Mouse (Mus musculus): ENCODE measurements around the gene Crb1. TPM values are rescaled to one million over a fixed set of nuclear protein-coding genes. Genes with fewer than 3 reads are reported as not detected.

The Crb1 gene
- polyA plus RNA-seq, 1 experiment: 0.08 TPM

DNA sequence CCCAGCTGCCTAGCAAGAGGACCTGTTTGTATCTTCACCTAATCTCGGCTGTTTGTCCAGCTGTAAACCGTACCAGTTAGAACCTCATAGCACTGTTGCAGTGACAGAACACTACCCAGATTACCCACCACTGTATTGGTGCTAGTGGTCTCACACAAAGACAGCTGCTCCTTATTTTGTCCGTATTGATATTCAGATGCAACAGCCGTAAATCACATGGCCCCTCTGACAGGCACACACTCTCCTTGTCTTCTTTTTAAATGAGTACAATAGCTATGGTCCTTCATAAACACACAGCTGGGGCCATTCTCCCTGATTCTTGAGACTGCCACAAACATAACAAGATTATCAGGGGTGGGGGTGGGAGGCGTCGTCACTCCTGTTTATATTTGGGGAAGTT lies 1.0 kb downstream of the Crb1 start:
- H3K36me3 ChIP-seq (ENCODE audit: control insufficient read depth, insufficient read depth): no peaks in the 10 kb centered on the region
- no peak for TF ChIP-seq MYOD1 (IDR thresholded peaks at IDR 0.05; ENCODE audit: control insufficient read depth in 1 of 3, insufficient read length in 2 of 3, low read depth in 2 of 3)
- no peak for TF ChIP-seq POLR2A (IDR thresholded peaks at IDR 0.05; ENCODE audit: insufficient read length, low read depth)
- TF ChIP-seq MYOG (IDR thresholded peaks at IDR 0.05; ENCODE audit: control insufficient read depth in 1 of 3, insufficient read depth in 1 of 3, insufficient read length in 2 of 3, low read depth in 2 of 3): no peak
- H3K4me2 ChIP-seq (ENCODE audit: low read depth): no peak overlapping the region
- H3K79me2 ChIP-seq (ENCODE audit: control insufficient read depth, insufficient read depth): no peaks in the 10 kb centered on the region
- no peaks in the 10 kb centered on the region for H3K27me3 ChIP-seq (ENCODE audit: control insufficient read depth, insufficient read depth, insufficient read length)
- H3ac ChIP-seq (ENCODE audit: control insufficient read depth, insufficient read length): no peak overlapping the region
- H3K4me3 ChIP-seq: no peak overlapping the region

- no peak overlapping the region for H3ac ChIP-seq (ENCODE audit: control insufficient read depth, insufficient read length)
- no peak overlapping the region for H3K4me2 ChIP-seq (ENCODE audit: low read depth)
- no peaks in the 10 kb centered on the region for H3K36me3 ChIP-seq (ENCODE audit: control insufficient read depth, insufficient read depth)
- no peak for TF ChIP-seq USF1 (IDR thresholded peaks at IDR 0.05; ENCODE audit: low read depth)
- TF ChIP-seq TCF3 (IDR thresholded peaks at IDR 0.05; ENCODE audit: insufficient read length, low read depth): no peak
- TF ChIP-seq MYOG (IDR thresholded peaks at IDR 0.05; ENCODE audit: control insufficient read depth in 1 of 3, insufficient read depth in 1 of 3, insufficient read length in 2 of 3, low read depth in 2 of 3): no peak
- no peak for TF ChIP-seq CEBPB (IDR thresholded peaks at IDR 0.05; ENCODE audit: insufficient read depth, poor library complexity, severe bottlenecking)
- TF ChIP-seq SRF (IDR thresholded peaks at IDR 0.05; ENCODE audit: control insufficient read depth, insufficient read length, low read depth): no peak
- TF ChIP-seq E2F4 (IDR thresholded peaks at IDR 0.05; ENCODE audit: insufficient read depth): no peak
- TF ChIP-seq TCF12 (IDR thresholded peaks at IDR 0.05; ENCODE audit: insufficient read depth, poor library complexity, severe bottlenecking): no peak
- TF ChIP-seq MYOD1 (IDR thresholded peaks at IDR 0.05; ENCODE audit: control insufficient read depth in 1 of 3, insufficient read length in 2 of 3, low read depth in 2 of 3): no peak
- no peak for TF ChIP-seq POLR2AphosphoS2 (IDR thresholded peaks at IDR 0.05; ENCODE audit: insufficient read length, low read depth)
- TF ChIP-seq REST (IDR thresholded peaks at IDR 0.05; ENCODE audit: insufficient read depth, insufficient read length): no peak
- no peak for TF ChIP-seq MAX (IDR thresholded peaks at IDR 0.05; ENCODE audit: low read depth)
- no peak for TF ChIP-seq POLR2A (IDR thresholded peaks at IDR 0.05; ENCODE audit: insufficient read length, low read depth)
- no peak overlapping the region for H3K4me3 ChIP-seq
- H3K27me3 ChIP-seq (ENCODE audit: control insufficient read depth, insufficient read depth, insufficient read length): no peaks in the 10 kb centered on the region
- H3K79me2 ChIP-seq (ENCODE audit: control insufficient read depth, insufficient read depth): no peaks in the 10 kb centered on the region
Observed at GRCm38 (mm10) chr1:139371341-139371740, 5.6 kb downstream of the Crb1 start.

GRCm38 (mm10) chr1:139348566-139348965 lies 28.3 kb downstream of the Crb1 start:
- H3K27me3 ChIP-seq (ENCODE audit: control insufficient read depth, insufficient read depth, insufficient read length): no peaks in the 10 kb centered on the region
- no peak for TF ChIP-seq USF1 (IDR thresholded peaks at IDR 0.05; ENCODE audit: low read depth)
- no peak for TF ChIP-seq MYOD1 (IDR thresholded peaks at IDR 0.05; ENCODE audit: control insufficient read depth in 1 of 3, insufficient read length in 2 of 3, low read depth in 2 of 3)
- TF ChIP-seq POLR2A (IDR thresholded peaks at IDR 0.05; ENCODE audit: insufficient read length, low read depth): no peak
- no peak for TF ChIP-seq SRF (IDR thresholded peaks at IDR 0.05; ENCODE audit: control insufficient read depth, insufficient read length, low read depth)
- no peak for TF ChIP-seq MYOG (IDR thresholded peaks at IDR 0.05; ENCODE audit: control insufficient read depth in 1 of 3, insufficient read depth in 1 of 3, insufficient read length in 2 of 3, low read depth in 2 of 3)
- no peak for TF ChIP-seq TCF3 (IDR thresholded peaks at IDR 0.05; ENCODE audit: insufficient read length, low read depth)
- TF ChIP-seq CEBPB (IDR thresholded peaks at IDR 0.05; ENCODE audit: insufficient read depth, poor library complexity, severe bottlenecking): no peak
- no peaks in the 10 kb centered on the region for H3K79me2 ChIP-seq (ENCODE audit: control insufficient read depth, insufficient read depth)
- H3ac ChIP-seq (ENCODE audit: control insufficient read depth, insufficient read length): no peak overlapping the region
- no peak overlapping the region for H3K4me2 ChIP-seq (ENCODE audit: low read depth)
- no peak overlapping the region for H3K4me3 ChIP-seq
- H3K36me3 ChIP-seq (ENCODE audit: control insufficient read depth, insufficient read depth): no peaks in the 10 kb centered on the region

DNA sequence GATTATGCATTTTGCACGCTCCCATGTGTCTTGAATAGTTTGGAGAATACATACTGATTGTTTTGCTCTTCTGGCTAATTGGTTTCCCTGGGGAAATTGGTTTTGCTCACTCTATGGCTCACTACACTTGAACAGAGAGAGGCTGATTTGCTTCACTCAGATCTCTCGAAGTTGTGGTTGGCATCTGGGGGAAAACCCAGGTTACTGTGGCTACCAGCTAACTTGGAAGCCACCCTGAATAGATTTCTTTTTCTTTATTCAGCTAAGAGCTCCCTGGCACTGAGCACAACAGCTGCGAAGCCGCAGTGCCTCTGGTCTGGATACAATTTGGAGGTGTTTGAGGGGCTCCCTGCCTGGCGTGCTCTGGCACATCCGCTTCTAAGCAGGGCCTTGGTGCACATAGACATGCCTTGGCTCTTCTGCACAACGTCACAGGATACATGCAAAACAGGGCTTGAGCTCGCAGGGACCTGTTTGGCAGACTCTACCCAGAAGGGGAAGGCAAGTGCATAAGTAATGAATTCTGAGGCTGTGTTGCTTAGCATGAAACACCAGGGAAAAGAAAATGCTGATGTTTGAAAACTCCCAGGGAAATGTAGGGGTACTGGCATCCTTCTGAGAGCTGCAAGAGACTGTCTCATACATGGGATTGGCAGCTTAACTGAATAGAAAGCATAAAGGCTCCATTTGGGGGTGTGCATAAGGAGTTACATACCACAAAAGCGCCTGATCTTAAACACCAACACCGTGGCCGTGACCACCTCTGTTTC lies 30.1 kb downstream of the Crb1 start:
- H3K4me2 ChIP-seq (ENCODE audit: low read depth): no peak overlapping the region
- H3ac ChIP-seq (ENCODE audit: control insufficient read depth, insufficient read length): no peak overlapping the region
- no peak for TF ChIP-seq TCF12 (IDR thresholded peaks at IDR 0.05; ENCODE audit: insufficient read depth, poor library complexity, severe bottlenecking)
- no peak for TF ChIP-seq POLR2A (IDR thresholded peaks at IDR 0.05; ENCODE audit: insufficient read length, low read depth)
- TF ChIP-seq CEBPB (IDR thresholded peaks at IDR 0.05; ENCODE audit: insufficient read depth, poor library complexity, severe bottlenecking): no peak
- TF ChIP-seq MYOD1 (IDR thresholded peaks at IDR 0.05; ENCODE audit: control insufficient read depth in 1 of 3, insufficient read length in 2 of 3, low read depth in 2 of 3): no peak
- TF ChIP-seq MYOG (IDR thresholded peaks at IDR 0.05; ENCODE audit: control insufficient read depth in 1 of 3, insufficient read depth in 1 of 3, insufficient read length in 2 of 3, low read depth in 2 of 3): no peak
- TF ChIP-seq REST (IDR thresholded peaks at IDR 0.05; ENCODE audit: insufficient read depth, insufficient read length): no peak
- TF ChIP-seq MAX (IDR thresholded peaks at IDR 0.05; ENCODE audit: low read depth): no peak
- TF ChIP-seq USF1 (IDR thresholded peaks at IDR 0.05; ENCODE audit: low read depth): no peak
- no peak for TF ChIP-seq E2F4 (IDR thresholded peaks at IDR 0.05; ENCODE audit: insufficient read depth)
- no peak for TF ChIP-seq TCF3 (IDR thresholded peaks at IDR 0.05; ENCODE audit: insufficient read length, low read depth)
- no peak for TF ChIP-seq POLR2AphosphoS2 (IDR thresholded peaks at IDR 0.05; ENCODE audit: insufficient read length, low read depth)
- TF ChIP-seq SRF (IDR thresholded peaks at IDR 0.05; ENCODE audit: control insufficient read depth, insufficient read length, low read depth): no peak
- H3K4me3 ChIP-seq: no peak overlapping the region
- H3K36me3 ChIP-seq (ENCODE audit: control insufficient read depth, insufficient read depth): no peaks in the 10 kb centered on the region
- no peaks in the 10 kb centered on the region for H3K27me3 ChIP-seq (ENCODE audit: control insufficient read depth, insufficient read depth, insufficient read length)
- H3K79me2 ChIP-seq (ENCODE audit: control insufficient read depth, insufficient read depth): no peaks in the 10 kb centered on the region
